Mouse (Mus musculus): ENCODE data around the gene Ins2. TPM values are rescaled to one million over a fixed set of nuclear protein-coding genes. Genes with fewer than 3 reads are reported as not detected.

Ins2 gene
- polyA plus RNA-seq (2012; rRNA removed), result 3.0 TPM in 1 of 2 replicates, not detected in the other

DNA sequence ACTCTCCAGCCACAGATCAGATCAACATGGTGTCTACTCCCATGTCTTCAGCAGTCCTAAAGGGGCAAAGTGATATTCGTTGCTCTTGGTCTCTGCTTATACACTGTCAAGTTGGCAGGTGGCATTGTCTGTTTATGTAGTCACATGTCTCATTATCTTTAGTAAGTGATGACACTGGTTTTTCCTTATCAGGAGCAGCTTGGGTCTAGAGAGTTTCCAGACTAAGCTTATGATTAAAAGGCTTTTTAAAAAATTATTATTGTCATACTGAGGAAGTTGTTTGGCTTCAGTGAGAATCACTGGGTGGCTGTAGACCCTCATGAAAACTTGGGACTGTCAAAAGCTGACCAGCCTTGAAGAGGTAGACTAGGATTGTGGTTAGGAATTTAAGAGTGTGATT lies at the start of gene Ins2:
Gene Ins2, minus strand, starts transcription at position 101 of the 400 bp plus-strand sequence.

DNA sequence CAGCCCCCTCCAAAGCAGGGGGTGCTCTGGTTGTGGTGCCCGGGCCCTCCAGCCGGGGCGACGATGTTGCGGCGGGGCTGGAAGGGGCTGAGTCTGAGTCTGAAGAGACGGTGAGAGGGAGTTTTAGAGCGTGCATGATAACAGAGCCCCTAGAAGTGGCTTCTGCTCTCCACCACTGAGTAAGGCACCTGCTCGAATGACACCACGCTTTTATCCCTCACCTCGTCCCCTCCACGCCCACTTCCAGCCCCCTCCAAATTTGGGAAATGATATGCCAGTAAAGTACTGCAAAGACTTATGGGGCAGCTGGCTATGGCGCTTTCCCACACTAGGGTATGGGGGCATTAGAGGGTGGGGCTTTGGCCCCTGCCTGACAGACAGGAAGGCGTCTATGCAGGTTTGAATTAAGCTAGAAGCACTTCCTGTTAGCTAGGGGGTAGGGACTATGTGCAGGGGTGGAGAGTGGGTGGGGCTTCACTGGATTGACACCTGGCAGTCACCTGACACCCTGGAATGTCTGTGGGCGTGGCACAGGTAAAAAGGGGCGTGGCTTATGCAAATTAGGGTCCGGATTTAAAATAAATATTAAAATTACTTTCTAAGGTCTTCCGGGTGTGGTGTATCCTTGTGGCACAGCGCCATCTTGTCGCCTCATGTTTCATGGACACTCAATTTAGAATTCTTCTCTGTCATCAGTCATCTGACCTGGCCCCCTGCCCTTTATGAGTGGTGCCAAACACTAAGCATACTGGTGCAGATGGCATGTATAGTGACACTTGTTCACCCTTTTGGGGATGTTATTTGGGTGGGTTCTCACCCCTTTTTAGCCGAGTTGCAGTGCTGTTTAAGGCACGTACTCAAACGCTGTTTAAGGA lies 73.2 kb downstream of the Ins2 start, which contains the start of gene Gm49394:
Gene Gm49394, minus strand, starts transcription at position 192 of the 875 bp plus-strand sequence.

DNA sequence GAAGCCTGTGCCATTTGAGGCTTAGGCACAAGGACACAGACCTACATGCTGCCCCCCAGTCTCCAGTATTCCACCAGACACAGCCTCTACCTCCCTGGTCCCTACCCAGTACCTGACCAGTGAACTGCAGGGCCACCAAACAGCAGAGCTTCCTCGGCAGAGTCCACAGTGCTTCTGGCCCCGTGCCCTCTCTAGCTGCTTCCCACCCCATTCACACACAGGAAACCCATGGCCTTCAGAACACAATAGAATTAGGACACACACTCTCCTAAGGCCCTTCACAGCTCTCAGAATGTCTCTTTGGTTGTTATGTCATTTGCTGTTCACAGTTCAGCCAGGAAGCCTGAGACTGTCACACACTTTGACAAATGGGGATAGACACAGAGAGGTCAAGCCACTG lies 76.5 kb downstream of the Ins2 start, which contains the start of gene Igf2:
Gene Igf2, minus strand, starts transcription at position 158 of the 400 bp plus-strand sequence.

Other genes with a start within 250 kb of the Ins2 start
- 0.22 and 0.99 TPM in 2 replicates for gene Tnnt3, start 244.5 kb downstream of the Ins2 start, polyA plus RNA-seq (2012; rRNA removed)
- gene Mrpl23, start 210.7 kb downstream of the Ins2 start, polyA plus RNA-seq (2012; rRNA removed), result 49.6 and 60.9 TPM in 2 replicates
- gene Igf2, start 76.6 kb downstream of the Ins2 start, polyA plus RNA-seq (2012; rRNA removed), result 2,586 and 2,595 TPM in 2 replicates
- gene Gm49394, start 73.4 kb downstream of the Ins2 start, polyA plus RNA-seq (2012; rRNA removed), result 0.02 TPM in 2 replicates
- 0.02 and 0.04 TPM in 2 replicates for gene Th, start 187.7 kb upstream of the Ins2 start, polyA plus RNA-seq (2012; rRNA removed)
- gene Ascl2, start 225.9 kb upstream of the Ins2 start, polyA plus RNA-seq (2012; rRNA removed), result 0.14 and 0.26 TPM in 2 replicates